Mouse (Mus musculus): ENCODE measurements around the gene Ctnna3. TPM values are rescaled to one million over a fixed set of nuclear protein-coding genes. Genes with fewer than 3 reads are reported as not detected.

The Ctnna3 gene
- polyA plus RNA-seq, 1 experiment from 2014 or later = 1.1 TPM

GRCm38 (mm10) chr10:63899891-63900290 lies 470.0 kb downstream of the Ctnna3 start:
- no peaks in the 10 kb centered on the region for H3K9me3 ChIP-seq
- no peak for ATAC-seq (replicated peaks)
- no peaks in the 10 kb centered on the region for H3K4me1 ChIP-seq
- H3K27me3 ChIP-seq = no peaks in the 10 kb centered on the region
- no peak overlapping the region for H3K4me2 ChIP-seq (replicated peaks)
- H3K9ac ChIP-seq (replicated peaks) = no peak overlapping the region
- H3K4me3 ChIP-seq = no peak overlapping the region
- H3K36me3 ChIP-seq = no peaks in the 10 kb centered on the region
- H3K27ac ChIP-seq (replicated peaks) = no peak overlapping the region

GRCm38 (mm10) chr10:63908878-63909277 lies 479.0 kb downstream of the Ctnna3 start:
- no peak overlapping the region for H3K4me2 ChIP-seq (replicated peaks)
- H3K9ac ChIP-seq (replicated peaks) = no peak overlapping the region
- H3K27me3 ChIP-seq = no peaks in the 10 kb centered on the region
- ATAC-seq (replicated peaks) = no peak
- no peak overlapping the region for H3K27ac ChIP-seq (replicated peaks)
- no peak overlapping the region for H3K4me3 ChIP-seq
- no peaks in the 10 kb centered on the region for H3K36me3 ChIP-seq
- H3K4me1 ChIP-seq = no peaks in the 10 kb centered on the region
- no peaks in the 10 kb centered on the region for H3K9me3 ChIP-seq

GRCm38 (mm10) chr10:63927334-63927733 lies 497.4 kb downstream of the Ctnna3 start, which contains the start of gene Gm10118:
Gene Gm10118, minus strand, starts transcription at chr10:63927434.
- Histone ChIP-seq H3K4me3 (no peak within 1 kb of the TSS), H3K27ac (replicated peaks) (no peak within 1 kb of the TSS), H3K4me2 (replicated peaks) (no peak within 1 kb of the TSS), H3K9ac (replicated peaks) (no peak within 1 kb of the TSS), H3K36me3 (no peaks in the 10 kb centered on the region), H3K4me1 (no peaks in the 10 kb centered on the region), H3K9me3 (no peaks in the 10 kb centered on the region), H3K27me3 (no peaks in the 10 kb centered on the region)
- no peak for ATAC-seq (replicated peaks)

GRCm38 (mm10) chr10:63933946-63934345 lies 504.0 kb downstream of the Ctnna3 start:
- no peaks in the 10 kb centered on the region for H3K27me3 ChIP-seq
- ATAC-seq (replicated peaks) = no peak

GRCm38 (mm10) chr10:63945534-63945933 lies 515.6 kb downstream of the Ctnna3 start:
- H3K9ac ChIP-seq (replicated peaks) = no peak overlapping the region
- no peak for ATAC-seq (replicated peaks)
- no peak overlapping the region for H3K4me2 ChIP-seq (replicated peaks)
- H3K4me3 ChIP-seq = no peak overlapping the region
- H3K27ac ChIP-seq (replicated peaks) = no peak overlapping the region
- no peaks in the 10 kb centered on the region for H3K4me1 ChIP-seq
- 67% methylated on average over 3 of the region's 3 CpGs for WGBS
- H3K27me3 ChIP-seq = no peaks in the 10 kb centered on the region
- no peaks in the 10 kb centered on the region for H3K9me3 ChIP-seq
- no peaks in the 10 kb centered on the region for H3K36me3 ChIP-seq

More at GRCm38 (mm10) chr10:63933946-63934345, 504.0 kb downstream of the Ctnna3 start:
- Histone ChIP-seq H3K27ac (replicated peaks) (no peak overlapping the region), H3K36me3 (no peaks in the 10 kb centered on the region), H3K4me3 (no peak overlapping the region), H3K9me3 (no peaks in the 10 kb centered on the region), H3K9ac (replicated peaks) (no peak overlapping the region), H3K4me2 (replicated peaks) (no peak overlapping the region), H3K4me1 (0 out of 2 replicates have a peak, but pooled peaks cover 3% of the 10 kb centered on the region)
- WGBS = 64% methylated on average over 5 of the region's 5 CpGs

GRCm38 (mm10) chr10:63947266-63947665 lies 517.4 kb downstream of the Ctnna3 start:
- no peak overlapping the region for H3K27ac ChIP-seq (replicated peaks)
- no peaks in the 10 kb centered on the region for H3K4me1 ChIP-seq
- H3K27me3 ChIP-seq = no peaks in the 10 kb centered on the region
- H3K9me3 ChIP-seq = no peaks in the 10 kb centered on the region
- 70% methylated on average over 4 of the region's 4 CpGs for WGBS
- H3K36me3 ChIP-seq = no peaks in the 10 kb centered on the region
- H3K4me3 ChIP-seq = no peak overlapping the region
- ATAC-seq (replicated peaks) = no peak
- H3K4me2 ChIP-seq (replicated peaks) = no peak overlapping the region
- H3K9ac ChIP-seq (replicated peaks) = no peak overlapping the region

GRCm38 (mm10) chr10:63950867-63951266 lies 521.0 kb downstream of the Ctnna3 start:
- no peak for ATAC-seq (replicated peaks)
- WGBS = 54% methylated on average over 8 of the region's 8 CpGs

GRCm38 (mm10) chr10:63951481-63951880 lies 521.6 kb downstream of the Ctnna3 start:
- Histone ChIP-seq H3K27me3 (no peaks in the 10 kb centered on the region), H3K9ac (replicated peaks) (no peak overlapping the region), H3K9me3 (no peaks in the 10 kb centered on the region), H3K4me2 (replicated peaks) (no peak overlapping the region), H3K4me1 (no peaks in the 10 kb centered on the region), H3K4me3 (no peak overlapping the region), H3K27ac (replicated peaks) (no peak overlapping the region), H3K36me3 (no peaks in the 10 kb centered on the region)
- WGBS = 87% methylated on average over 1 of the region's 1 CpGs
- ATAC-seq (replicated peaks) = no peak

More at GRCm38 (mm10) chr10:63950867-63951266, 521.0 kb downstream of the Ctnna3 start:
- H3K27me3 ChIP-seq = no peaks in the 10 kb centered on the region
- no peak overlapping the region for H3K4me2 ChIP-seq (replicated peaks)
- H3K9me3 ChIP-seq = no peaks in the 10 kb centered on the region
- H3K9ac ChIP-seq (replicated peaks) = no peak overlapping the region
- H3K4me1 ChIP-seq = no peaks in the 10 kb centered on the region
- H3K36me3 ChIP-seq = no peaks in the 10 kb centered on the region
- no peak overlapping the region for H3K4me3 ChIP-seq
- H3K27ac ChIP-seq (replicated peaks) = no peak overlapping the region

- Histone ChIP-seq H3K27me3 (no peaks in the 10 kb centered on the region), H3K9me3 (no peaks in the 10 kb centered on the region), H3K27ac (replicated peaks) (no peak overlapping the region), H3K4me2 (replicated peaks) (no peak overlapping the region), H3K9ac (replicated peaks) (no peak overlapping the region), H3K4me1 (no peaks in the 10 kb centered on the region), H3K36me3 (no peaks in the 10 kb centered on the region), H3K4me3 (no peak overlapping the region)
- 34% methylated on average over 6 of the region's 7 CpGs for WGBS
- ATAC-seq (replicated peaks) = no peak
Measured at GRCm38 (mm10) chr10:63954308-63954930, 524.5 kb downstream of the Ctnna3 start.

- Histone ChIP-seq H3K9me3 (no peaks in the 10 kb centered on the region), H3K4me3 (no peak overlapping the region), H3K4me1 (no peaks in the 10 kb centered on the region), H3K4me2 (replicated peaks) (no peak overlapping the region), H3K27me3 (no peaks in the 10 kb centered on the region), H3K36me3 (no peaks in the 10 kb centered on the region), H3K27ac (replicated peaks) (no peak overlapping the region), H3K9ac (replicated peaks) (no peak overlapping the region)
- 87% methylated on average over 2 of the region's 2 CpGs for WGBS
- ATAC-seq (replicated peaks) = no peak
Measured at GRCm38 (mm10) chr10:63972300-63972699, 542.4 kb downstream of the Ctnna3 start.

- H3K4me3 ChIP-seq = peak overlapping the region; percentile 16
- peak; percentile 47 for ATAC-seq (replicated peaks)
- 0 out of 2 replicates have a peak overlapping the region, but pooled peaks have one; percentile 18 for H3K9ac ChIP-seq (replicated peaks)
- H3K4me2 ChIP-seq (replicated peaks) = peak overlapping the region; percentile 34
- no peaks in the 10 kb centered on the region for H3K9me3 ChIP-seq
- no peaks in the 10 kb centered on the region for H3K36me3 ChIP-seq
- peak overlapping the region; percentile 47; the same call in 1 of the 2 replicates for H3K27ac ChIP-seq (replicated peaks)
- 16% methylated on average over 11 of the region's 11 CpGs for WGBS
- H3K4me1 ChIP-seq = peaks cover 15% of the 10 kb centered on the region
- H3K27me3 ChIP-seq = no peaks in the 10 kb centered on the region
Measured at GRCm38 (mm10) chr10:63978101-63978500, 548.2 kb downstream of the Ctnna3 start.

- Histone ChIP-seq H3K4me2 (replicated peaks) (peak overlapping the region; percentile 34), H3K9me3 (no peaks in the 10 kb centered on the region), H3K9ac (replicated peaks) (no peak overlapping the region), H3K4me3 (no peak overlapping the region), H3K27ac (replicated peaks) (peak overlapping the region; percentile 47; the same call in 1 of the 2 replicates), H3K4me1 (peaks cover 15% of the 10 kb centered on the region), H3K27me3 (no peaks in the 10 kb centered on the region), H3K36me3 (no peaks in the 10 kb centered on the region)
- ATAC-seq (replicated peaks) = peak; percentile 95
- 17% methylated on average over 3 of the region's 3 CpGs for WGBS
Measured at GRCm38 (mm10) chr10:63978535-63978934, 548.6 kb downstream of the Ctnna3 start.

GRCm38 (mm10) chr10:63978969-63979368 lies 549.1 kb downstream of the Ctnna3 start:
- H3K9ac ChIP-seq (replicated peaks) = no peak overlapping the region
- H3K4me2 ChIP-seq (replicated peaks) = peak overlapping the region; percentile 34; the same call in 1 of the 2 replicates
- H3K9me3 ChIP-seq = no peaks in the 10 kb centered on the region
- H3K27me3 ChIP-seq = no peaks in the 10 kb centered on the region
- WGBS = 50% methylated on average over 5 of the region's 5 CpGs
- ATAC-seq (replicated peaks) = peak; percentile 45; the same call in 1 of the 2 replicates
- no peak overlapping the region for H3K4me3 ChIP-seq
- peaks cover 15% of the 10 kb centered on the region for H3K4me1 ChIP-seq
- no peaks in the 10 kb centered on the region for H3K36me3 ChIP-seq
- peak overlapping the region; percentile 47; the same call in 1 of the 2 replicates for H3K27ac ChIP-seq (replicated peaks)
